Mouse (Mus musculus): ENCODE data around the gene Sik3.

- TF ChIP-seq POLR2A (IDR thresholded peaks at IDR 0.05; ENCODE audit: insufficient read length, low read depth), result no peak
- no peak for TF ChIP-seq E2F4 (IDR thresholded peaks at IDR 0.05; ENCODE audit: insufficient read depth)
- TF ChIP-seq TCF3 (IDR thresholded peaks at IDR 0.05; ENCODE audit: insufficient read length, low read depth), result no peak
- no peak for TF ChIP-seq POLR2AphosphoS2 (IDR thresholded peaks at IDR 0.05; ENCODE audit: insufficient read length, low read depth)
- no peak for TF ChIP-seq MAX (IDR thresholded peaks at IDR 0.05; ENCODE audit: low read depth)
- no peak for TF ChIP-seq TCF12 (IDR thresholded peaks at IDR 0.05; ENCODE audit: insufficient read depth, poor library complexity, severe bottlenecking)
Measured at GRCm38 (mm10) chr9:46196699-46197169, 184.1 kb downstream of the Sik3 start.
